Mouse (Mus musculus): ENCODE measurements around the gene Cdc42ep2. TPM values are rescaled to one million over a fixed set of nuclear protein-coding genes. Genes with fewer than 3 reads are reported as not detected.
"Not testable (repeated sequence)": the region's sequence is repeated elsewhere in the genome, so short reads cannot be mapped to it uniquely, and the experiment has no call there.

Cdc42ep2 gene
- total RNA-seq, 2 experiments from 2014 or later, result 9.1 to 9.8 TPM

- DNase-seq (ENCODE audit: low spot score), result peak; percentile 63
- intact Hi-C loops (cut with DNase I), result loop anchor here (5.0 kb wide), 2 partner anchors 95 to 120 kb away; partner anchors contain the start of gene Capn1
These were observed 2.3 kb downstream of the Cdc42ep2 start for GRCm38 (mm10) chr19:5922119-5922942.

GRCm38 (mm10) chr19:5921715-5922114, 2.9 kb downstream of the Cdc42ep2 start:
- DNase-seq (ENCODE audit: low spot score), result peak; percentile 35

GRCm38 (mm10) chr19:5913007-5913719, 11.5 kb downstream of the Cdc42ep2 start, which contains the start of gene Dpf2:
Gene Dpf2 (minus strand): TSS chr19:5913010.
- no peak for DNase-seq (ENCODE audit: low spot score)
- intact Hi-C loops (cut with DNase I), result no loop called here

More at GRCm38 (mm10) chr19:5921715-5922114, 2.9 kb downstream of the Cdc42ep2 start:
- intact Hi-C loops (cut with DNase I), result loop anchor here (5.0 kb wide), 2 partner anchors 96 to 121 kb away; partner anchors contain the start of gene Capn1

GRCm38 (mm10) chr19:5912103-5913006, 12.3 kb downstream of the Cdc42ep2 start:
- DNase-seq (ENCODE audit: low spot score), result peak; percentile 99
- intact Hi-C loops (cut with DNase I), result no loop called here

GRCm38 (mm10) chr19:5911430-5912102, 13.1 kb downstream of the Cdc42ep2 start:
- intact Hi-C loops (cut with DNase I), result no loop called here

GRCm38 (mm10) chr19:5910221-5910620, 14.4 kb downstream of the Cdc42ep2 start:
- intact Hi-C loops (cut with DNase I), result no loop called here
- DNase-seq (ENCODE audit: low spot score), result no peak

More at GRCm38 (mm10) chr19:5911430-5912102, 13.1 kb downstream of the Cdc42ep2 start:
- no peak for DNase-seq (ENCODE audit: low spot score)

- intact Hi-C loops (cut with DNase I), result no loop called here
- DNase-seq (ENCODE audit: low spot score), result no peak
These were observed 17.3 kb downstream of the Cdc42ep2 start for GRCm38 (mm10) chr19:5907275-5907674.

- intact Hi-C loops (cut with DNase I), result no loop called here
These were observed 30.5 kb downstream of the Cdc42ep2 start, which contains the start of gene Tigd3 for GRCm38 (mm10) chr19:5894002-5894678. Gene Tigd3 (minus strand): TSS chr19:5894149.

GRCm38 (mm10) chr19:5893282-5894001, 31.2 kb downstream of the Cdc42ep2 start:
- no peak for DNase-seq (ENCODE audit: low spot score)
- intact Hi-C loops (cut with DNase I), result no loop called here

More at GRCm38 (mm10) chr19:5894002-5894678, 30.5 kb downstream of the Cdc42ep2 start, which contains the start of gene Tigd3:
- DNase-seq (ENCODE audit: low spot score), result peak; percentile 90

- intact Hi-C loops (cut with DNase I), result no loop called here
- DNase-seq (ENCODE audit: low spot score), result no peak
These were observed 31.9 kb downstream of the Cdc42ep2 start for GRCm38 (mm10) chr19:5892735-5893134.

- DNase-seq (ENCODE audit: low spot score), result no peak
- intact Hi-C loops (cut with DNase I), result no loop called here
These were observed 32.4 kb downstream of the Cdc42ep2 start for GRCm38 (mm10) chr19:5892262-5892661.

GRCm38 (mm10) chr19:5891521-5892258, 32.9 kb downstream of the Cdc42ep2 start:
- no peak for DNase-seq (ENCODE audit: low spot score)
- intact Hi-C loops (cut with DNase I), result no loop called here

- intact Hi-C loops (cut with DNase I), result no loop called here
- DNase-seq (ENCODE audit: low spot score), result no peak
These were observed 35.4 kb downstream of the Cdc42ep2 start for GRCm38 (mm10) chr19:5889211-5889610.

GRCm38 (mm10) chr19:5887234-5887815, 37.3 kb downstream of the Cdc42ep2 start:
- intact Hi-C loops (cut with DNase I), result no loop called here
- DNase-seq (ENCODE audit: low spot score), result no peak

- no peak for DNase-seq (ENCODE audit: low spot score)
- intact Hi-C loops (cut with DNase I), result no loop called here
These were observed 38.8 kb downstream of the Cdc42ep2 start for GRCm38 (mm10) chr19:5885838-5886237.

GRCm38 (mm10) chr19:5883935-5884334, 40.7 kb downstream of the Cdc42ep2 start:
- intact Hi-C loops (cut with DNase I), result no loop called here
- no peak for DNase-seq (ENCODE audit: low spot score)

- DNase-seq (ENCODE audit: low spot score); intact Hi-C loops (cut with DNase I): not testable (repeated sequence)
These were observed 42.5 kb downstream of the Cdc42ep2 start for GRCm38 (mm10) chr19:5882079-5882478.

Measured in heart, postnatal 25 days (tissue).